Mouse (Mus musculus) kidney, adult 11 months (tissue): ENCODE measurements around the gene Ttll11.

Experiments used
- DNase-seq: peaks from one replicate; pipeline ENCODE4 v3.0.0; 2022

Gene Ttll11

GRCm38 (mm10) chr2:35979644-35980021, at the start of gene Ttll11:
Gene Ttll11 (minus strand): TSS chr2:35979913.
- DNase-seq: peak; percentile 95

DNA sequence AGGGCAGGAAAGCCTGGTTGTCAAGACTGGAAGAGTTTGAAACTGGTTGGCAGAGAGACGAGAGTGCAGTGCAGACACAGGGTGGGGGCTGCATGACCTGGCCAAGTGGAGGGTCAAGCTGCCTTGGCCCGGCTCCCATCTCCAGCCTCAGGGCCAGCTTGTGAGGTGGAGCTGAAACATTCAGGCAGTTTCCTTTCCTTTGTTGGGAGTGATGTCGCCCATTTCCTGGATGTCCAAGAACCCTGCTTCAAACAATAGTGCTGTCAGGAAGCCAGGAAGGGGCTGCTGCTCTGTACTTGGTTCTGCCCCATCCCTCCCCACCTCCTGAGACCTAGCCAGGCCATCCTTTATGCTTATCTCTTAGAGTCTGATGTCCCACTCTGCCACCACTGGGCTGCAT, 43.6 kb upstream of the Ttll11 start:
- DNase-seq: peak; percentile 79

DNA sequence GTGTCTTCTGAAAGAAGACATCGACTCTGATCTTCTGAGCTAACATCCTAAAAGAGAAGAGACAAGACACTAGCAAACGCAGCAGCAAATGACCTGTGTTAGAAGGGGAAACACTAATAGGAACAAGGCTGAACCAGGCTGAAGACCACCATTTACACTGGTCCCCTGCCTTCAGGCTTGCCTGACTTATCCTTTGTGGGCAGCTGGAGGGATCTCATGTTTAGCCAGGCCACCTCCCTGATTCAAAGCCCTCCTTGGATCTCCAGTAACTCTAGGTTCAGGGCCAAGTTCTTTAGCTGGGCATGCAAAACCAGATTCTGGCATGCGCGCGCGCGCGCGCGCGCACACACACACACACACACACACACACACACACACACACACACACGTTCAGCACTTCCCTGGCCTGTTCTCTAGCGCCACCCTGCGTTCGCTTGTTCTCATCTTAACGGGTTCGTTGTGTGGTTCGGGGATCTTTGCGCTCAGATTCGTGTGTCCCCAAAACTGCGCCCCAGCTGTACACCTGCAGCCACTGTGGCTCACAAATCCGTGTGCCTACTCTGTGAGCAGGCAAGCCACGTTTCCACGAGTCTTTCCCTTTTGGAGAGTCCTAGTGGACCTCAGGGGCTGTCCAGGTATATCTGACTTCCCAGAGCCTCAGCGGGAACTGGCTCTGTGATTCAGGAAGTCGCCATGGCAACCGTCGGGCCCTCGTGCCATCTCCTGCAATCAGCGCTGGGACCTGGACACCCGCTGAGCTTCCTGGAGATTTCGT, 41.9 kb upstream of the Ttll11 start:
- peak; percentile 27 for DNase-seq

DNA sequence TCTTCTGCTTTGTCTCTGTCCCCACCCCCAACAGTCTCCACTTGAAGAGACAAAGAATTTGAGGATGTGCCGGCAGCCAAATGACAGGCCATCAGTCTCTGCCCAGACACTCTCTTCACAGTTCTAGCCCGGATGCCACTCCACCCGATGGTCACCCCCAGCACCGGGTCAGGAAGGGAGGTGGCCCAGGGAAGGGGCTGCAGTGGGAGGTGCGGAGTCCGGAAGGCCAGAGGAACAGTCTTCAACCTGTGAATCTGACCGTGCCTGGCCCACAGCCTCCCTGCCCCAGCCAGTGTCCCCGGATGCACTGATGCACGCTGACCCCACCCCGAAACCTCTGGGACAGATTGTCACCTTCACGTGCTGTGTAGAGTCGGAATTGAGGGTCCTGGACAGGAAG, 33.3 kb upstream of the Ttll11 start:
- DNase-seq: peak; percentile 69

DNA sequence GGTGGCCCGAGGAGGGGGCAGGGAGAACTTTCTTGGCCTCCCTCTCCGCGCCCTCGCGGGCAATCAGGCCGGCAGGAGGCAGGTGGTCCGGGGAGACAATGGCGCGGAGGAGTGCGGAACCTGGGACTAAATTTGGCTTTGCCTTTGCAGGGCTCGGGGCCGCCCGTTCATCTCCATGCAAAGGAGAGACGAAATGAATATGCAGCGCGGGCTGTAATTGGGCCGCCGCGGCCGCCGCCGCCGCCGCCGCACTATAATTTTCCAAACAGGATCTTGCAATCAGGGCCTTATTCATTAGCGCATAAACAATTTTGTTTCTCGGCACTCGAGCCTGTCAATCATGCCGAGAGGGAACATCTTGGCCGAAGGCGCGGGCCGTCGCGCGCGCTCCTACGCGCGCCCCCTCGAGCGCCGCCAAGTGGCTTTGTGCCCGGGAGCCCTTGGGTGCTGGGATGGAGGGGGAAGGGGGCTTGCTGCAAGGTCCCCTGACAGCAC, 31.7 kb upstream of the Ttll11 start:
- no peak for DNase-seq

DNA sequence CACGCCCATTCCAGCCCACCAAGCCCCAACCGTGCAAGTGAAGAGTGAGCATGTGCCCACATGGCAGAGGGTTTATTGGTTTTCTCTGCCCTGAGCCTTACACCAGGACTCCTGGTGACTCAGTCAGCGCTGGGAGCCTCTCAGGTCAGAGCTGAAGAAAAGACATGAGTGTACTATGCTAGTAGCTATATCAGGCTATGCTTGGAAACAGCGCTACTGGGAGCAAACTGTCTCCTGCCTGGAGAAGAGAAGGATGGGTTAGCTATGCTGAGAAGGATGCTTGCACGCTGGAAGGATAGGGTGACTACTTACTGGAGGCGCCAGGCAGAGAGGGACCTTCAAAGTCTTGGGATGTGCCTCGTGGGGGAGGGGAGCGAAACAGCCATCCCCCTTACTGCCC, 30.9 kb upstream of the Ttll11 start:
- DNase-seq: no peak

- no peak for DNase-seq
Measured at GRCm38 (mm10) chr2:36009386-36009785, 29.7 kb upstream of the Ttll11 start.

DNA sequence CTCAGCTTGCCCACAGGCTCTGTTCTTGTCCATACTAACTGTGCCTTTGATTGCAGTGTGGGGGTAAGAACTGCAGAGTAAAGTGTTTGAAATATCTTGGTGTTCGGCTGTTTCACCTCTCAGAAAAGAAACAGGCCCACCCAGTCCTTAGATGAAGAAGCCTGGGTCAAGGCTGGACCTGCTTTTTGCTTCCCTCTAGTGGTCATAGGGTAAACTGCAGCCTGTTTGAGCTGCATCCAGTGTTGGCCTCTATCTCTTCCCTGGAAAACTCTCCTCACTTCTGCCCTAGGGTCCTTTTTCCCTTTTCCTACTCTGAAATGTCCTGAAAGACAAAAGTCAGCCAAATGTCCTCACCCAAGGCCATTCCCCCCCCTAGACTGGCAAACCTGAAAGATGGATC, 28.4 kb upstream of the Ttll11 start:
- no peak for DNase-seq

DNA sequence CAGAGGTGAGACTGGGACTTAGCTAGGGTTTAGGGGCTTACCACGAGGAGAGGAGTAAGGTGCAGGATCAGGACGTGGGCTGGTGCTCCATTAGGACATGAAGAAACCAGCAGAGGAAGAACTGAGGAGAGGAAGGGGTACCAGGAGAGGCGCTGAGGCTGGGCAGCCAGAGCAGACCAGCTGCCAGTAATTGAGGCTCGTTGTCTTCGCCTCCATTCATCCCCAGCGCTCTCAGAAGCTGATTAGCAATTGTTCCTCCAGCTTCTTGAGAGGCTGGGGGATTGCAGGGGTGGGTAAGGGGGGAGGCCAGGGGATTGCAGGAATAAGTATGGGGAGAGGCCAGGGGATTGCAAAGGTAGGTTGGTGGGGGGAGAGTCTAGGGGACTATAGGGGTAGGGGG, 22.5 kb upstream of the Ttll11 start:
- DNase-seq: no peak

- DNase-seq: no peak
Measured at GRCm38 (mm10) chr2:36000390-36000789, 20.7 kb upstream of the Ttll11 start.

DNA sequence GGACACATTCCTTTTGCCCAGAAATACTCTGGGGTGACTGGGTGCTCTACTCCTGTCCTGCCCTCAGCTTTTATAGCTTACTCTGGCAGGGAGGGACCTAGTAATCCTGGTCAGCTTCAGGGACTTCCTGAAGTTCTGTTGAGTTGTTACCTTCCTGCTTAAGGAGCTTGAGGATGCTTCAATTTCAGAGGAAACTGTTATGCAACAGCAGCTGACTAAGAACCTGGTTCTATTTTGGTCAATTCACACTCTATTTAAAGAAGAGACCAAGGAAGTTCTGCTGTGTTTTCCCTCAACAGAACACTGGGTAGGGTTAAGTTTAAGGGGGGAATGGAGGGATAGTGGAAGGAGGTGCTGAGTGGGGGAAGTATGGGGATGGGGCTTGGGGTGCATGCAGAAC, 19.5 kb upstream of the Ttll11 start:
- DNase-seq: no peak

DNA sequence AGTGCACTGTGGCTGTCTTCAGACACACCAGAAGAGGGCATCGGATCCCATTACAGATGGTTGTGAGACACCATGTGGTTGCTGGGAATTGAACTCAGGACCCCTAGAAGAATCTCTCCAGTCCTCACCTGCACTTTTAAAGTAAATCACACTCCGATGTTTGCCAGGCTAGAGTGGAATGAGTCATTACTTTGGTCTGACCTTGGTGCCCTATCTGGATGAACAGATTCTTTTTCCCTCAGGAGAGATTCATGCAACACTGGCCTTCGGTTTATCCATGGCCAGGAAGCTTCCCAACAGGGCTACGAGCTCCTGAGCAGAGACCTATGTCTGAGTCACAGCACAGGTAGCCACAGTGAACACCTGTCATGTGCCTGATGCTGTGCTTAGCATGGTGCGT, 18.7 kb upstream of the Ttll11 start:
- no peak for DNase-seq

DNA sequence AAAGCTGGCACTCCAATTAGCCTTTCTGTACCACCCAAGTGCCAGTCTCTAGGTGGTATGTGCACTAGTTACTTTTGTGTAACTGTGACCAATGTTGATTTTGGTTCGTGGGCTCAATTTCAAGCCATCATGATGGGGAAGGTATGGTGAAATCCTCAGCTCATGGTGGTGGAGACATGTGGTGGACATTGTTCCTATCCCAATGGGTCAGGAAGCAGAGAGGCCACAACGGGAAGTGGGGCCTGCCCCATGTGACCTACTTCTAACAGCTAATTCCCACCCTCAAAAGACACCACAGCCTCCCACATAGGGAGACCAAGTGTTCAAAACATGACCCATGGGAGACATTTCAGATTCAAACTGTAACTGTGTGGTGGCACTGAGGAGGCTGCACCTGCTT, 17.0 kb upstream of the Ttll11 start:
- no peak for DNase-seq

DNA sequence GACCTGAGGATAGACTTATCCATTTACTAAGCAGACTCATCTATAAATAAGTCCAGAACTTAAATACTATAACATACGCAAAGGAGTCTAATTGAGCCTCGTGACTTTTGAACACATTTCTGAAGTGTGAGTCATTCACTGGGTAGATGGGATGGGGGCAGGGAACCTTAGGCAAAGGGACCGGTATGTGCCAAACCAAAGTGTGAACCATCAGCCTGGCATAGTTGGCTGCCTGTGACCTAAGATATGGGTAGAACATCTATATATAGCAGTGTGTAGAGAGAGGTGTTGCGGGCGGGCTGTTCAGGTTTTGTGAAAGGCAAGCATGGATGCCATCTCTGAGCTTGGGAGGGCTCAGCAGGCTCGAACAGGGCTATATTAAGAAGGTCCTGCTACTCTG, 14.6 kb upstream of the Ttll11 start:
- DNase-seq: no peak

DNA sequence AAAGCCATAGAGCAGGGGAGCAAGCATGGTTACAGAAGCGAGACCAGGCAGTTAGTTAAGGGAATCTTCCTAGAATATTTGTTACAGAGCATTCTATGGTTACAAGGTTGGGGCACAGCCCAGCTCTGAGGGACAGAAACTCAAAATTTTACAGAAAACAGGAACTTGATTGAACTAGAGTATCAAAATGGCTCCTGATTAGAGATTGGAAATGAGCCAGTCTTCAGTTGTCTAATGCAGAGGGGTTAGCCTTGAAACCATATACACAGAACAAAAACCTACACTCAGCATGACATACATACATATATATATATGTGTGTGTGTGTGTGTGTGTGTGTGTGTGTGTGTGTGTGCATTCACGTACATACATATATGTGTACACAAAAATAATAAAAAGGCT, 13.8 kb upstream of the Ttll11 start:
- DNase-seq: no peak

DNA sequence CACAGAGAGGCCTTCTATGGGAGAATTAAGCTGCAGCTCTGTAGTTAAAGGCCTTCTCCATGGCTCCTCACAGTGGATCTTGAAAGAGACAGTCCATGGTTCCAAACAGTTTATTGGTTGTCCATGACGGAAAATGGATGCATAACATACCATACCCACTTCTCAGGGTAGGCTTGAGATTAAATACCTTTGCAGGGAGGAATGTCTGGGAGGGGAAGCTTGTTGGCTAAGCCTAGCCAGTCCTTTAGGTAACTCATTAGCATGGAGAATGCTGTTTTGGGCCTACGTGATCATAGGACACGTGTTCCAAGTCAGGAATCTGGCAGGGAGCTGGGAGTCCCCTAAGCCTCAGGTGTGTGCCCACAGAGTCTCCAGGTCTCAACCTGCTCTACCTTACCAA, 12.5 kb upstream of the Ttll11 start:
- DNase-seq: no peak

DNA sequence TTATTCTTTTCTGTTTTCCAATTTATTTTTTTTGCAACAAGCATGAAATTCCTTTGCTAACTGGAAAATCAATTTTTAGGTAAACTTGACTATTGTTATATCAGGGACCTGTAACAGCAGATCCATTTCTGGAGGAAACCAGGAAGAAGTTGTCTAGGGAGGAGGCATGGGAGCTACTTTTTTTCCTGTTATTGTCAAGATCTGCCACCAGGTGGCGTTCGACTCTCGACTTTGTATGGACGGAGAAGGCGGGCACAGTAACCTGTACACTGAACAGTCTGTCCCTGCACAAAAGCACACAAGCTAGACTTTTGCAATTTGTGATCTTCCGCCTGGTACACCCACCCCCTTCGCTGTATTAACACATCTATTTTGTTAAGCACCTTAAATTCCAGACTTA, 4.2 kb upstream of the Ttll11 start:
- peak; percentile 51 for DNase-seq

- no peak for DNase-seq
Measured at GRCm38 (mm10) chr2:35981872-35982271, 2.2 kb upstream of the Ttll11 start.

DNA sequence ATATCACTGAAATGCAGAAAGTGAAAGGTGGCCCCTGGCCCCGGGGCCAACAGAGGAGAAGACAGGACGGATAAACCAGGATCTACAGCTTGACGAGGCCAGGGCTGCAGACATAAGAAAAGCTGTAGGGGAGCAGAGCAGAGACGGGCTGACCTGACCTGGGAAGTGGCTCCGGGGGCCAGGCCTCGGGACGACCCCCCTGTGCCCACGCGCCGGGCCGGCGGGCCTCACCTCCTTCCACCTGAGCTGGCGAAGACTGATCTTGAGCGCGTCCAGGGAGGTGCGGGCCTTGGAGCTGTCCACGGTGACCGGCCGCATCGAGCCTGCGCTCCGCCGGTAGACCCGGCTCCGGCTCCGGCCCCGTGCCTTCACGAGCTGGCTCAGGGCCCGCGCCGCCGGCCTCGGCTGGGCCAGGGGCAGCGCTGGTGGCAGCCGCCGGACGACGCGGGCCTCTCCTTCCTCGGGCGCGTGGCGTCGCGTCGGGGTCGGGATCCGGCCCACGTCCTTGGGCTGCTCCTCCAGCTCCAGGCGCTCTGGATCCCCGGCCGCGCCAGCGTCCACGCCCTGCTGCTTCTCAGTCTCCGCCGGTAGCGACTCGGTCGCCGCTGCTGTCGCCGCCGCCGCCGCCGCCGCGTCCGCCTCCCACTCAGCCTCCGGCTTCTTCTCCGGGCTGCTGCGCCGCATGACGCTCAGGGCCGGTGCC, 621 bp downstream of the Ttll11 start:
- peak; percentile 41 for DNase-seq

DNA sequence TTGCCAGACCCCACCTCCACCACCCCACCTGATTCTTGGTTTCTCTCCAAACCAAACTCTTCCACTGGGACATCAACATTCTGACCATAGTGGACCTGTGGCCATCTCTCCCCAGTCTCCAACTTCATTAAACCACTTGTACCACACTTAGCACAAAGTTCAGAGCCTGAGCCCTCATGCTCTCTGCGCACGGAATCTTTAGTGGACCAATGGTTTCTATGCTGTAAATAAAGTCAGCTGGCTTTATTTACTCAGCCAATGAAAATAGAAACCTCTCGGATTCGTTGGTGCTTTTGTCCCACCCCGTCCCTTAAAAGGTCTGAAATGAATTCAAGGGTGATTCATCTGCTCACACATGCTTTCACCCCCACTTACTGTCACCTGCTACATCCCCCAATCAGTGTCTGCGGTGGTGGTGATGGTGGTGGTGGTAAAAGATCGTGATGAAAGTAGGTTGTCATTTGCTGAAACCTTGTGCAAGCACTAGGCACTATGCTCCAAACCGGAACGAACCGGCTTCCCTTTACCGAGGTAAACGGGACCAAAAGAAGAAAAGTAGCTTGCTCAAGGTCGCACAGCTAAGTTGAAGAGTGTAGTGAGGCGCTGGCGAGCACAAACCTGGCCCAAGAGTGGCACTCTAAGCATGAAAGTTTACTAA, 1.3 kb downstream of the Ttll11 start:
- peak; percentile 63 for DNase-seq

GRCm38 (mm10) chr2:35977749-35978148, 2.0 kb downstream of the Ttll11 start:
- DNase-seq: no peak

GRCm38 (mm10) chr2:35972259-35973001, 7.3 kb downstream of the Ttll11 start:
- DNase-seq: no peak

DNA sequence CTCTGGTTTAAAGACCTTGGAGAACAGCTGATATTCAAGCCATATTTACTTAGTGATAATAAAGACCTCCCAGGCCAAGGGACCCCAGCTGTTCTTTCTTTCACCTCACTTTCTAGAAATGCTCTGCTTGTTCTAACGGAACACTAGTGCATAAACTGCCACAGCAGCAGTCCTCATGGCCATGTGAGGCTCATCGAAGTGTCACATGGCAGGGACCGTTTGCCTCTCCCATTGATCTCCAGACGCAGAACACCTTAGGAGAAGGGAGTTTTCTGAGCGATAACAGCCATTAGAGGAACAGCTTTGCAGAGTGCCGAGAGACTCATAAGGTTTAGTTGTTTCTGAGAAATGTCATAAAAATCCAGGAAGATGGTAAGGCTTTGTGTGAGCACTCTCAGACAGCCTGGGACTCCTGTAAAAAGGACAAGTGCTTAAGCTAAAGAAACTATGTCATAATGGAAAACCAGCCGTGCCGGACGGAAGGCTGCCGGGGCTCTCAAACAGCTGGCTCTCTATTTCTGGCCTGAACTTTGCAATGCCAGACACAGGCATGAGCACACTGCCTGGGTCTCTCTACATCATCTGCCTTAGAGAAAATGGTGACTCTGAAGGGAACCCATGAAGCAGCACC, 13.7 kb downstream of the Ttll11 start:
- no peak for DNase-seq
